Mouse (Mus musculus): ENCODE results near the gene Rbfox3. TPM values are rescaled to one million over a fixed set of nuclear protein-coding genes. Genes with fewer than 3 reads are reported as not detected.

Rbfox3 gene
- polyA plus RNA-seq, 1 experiment from 2014 or later = 11.7 TPM

- Histone ChIP-seq H3K27me3 (ENCODE audit: insufficient read depth, poor library complexity, severe bottlenecking) (peaks cover 7% of the 10 kb centered on the region; the same call in 1 of the 2 replicates), H3K4me3 (no peak overlapping the region), H3K9me3 (no peaks in the 10 kb centered on the region), H3K36me3 (no peaks in the 10 kb centered on the region), H3K27ac (peak overlapping the region; percentile 13; the same call in 1 of the 2 replicates), H3K4me1 (replicated peaks) (peaks cover 47% of the 10 kb centered on the region)
- DNase-seq (ENCODE audit: low spot score) = no peak
- 55% methylated on average over 20 of the region's 20 CpGs for WGBS
Measured at GRCm38 (mm10) chr11:118496066-118496689, 415.2 kb downstream of the Rbfox3 start.

DNA sequence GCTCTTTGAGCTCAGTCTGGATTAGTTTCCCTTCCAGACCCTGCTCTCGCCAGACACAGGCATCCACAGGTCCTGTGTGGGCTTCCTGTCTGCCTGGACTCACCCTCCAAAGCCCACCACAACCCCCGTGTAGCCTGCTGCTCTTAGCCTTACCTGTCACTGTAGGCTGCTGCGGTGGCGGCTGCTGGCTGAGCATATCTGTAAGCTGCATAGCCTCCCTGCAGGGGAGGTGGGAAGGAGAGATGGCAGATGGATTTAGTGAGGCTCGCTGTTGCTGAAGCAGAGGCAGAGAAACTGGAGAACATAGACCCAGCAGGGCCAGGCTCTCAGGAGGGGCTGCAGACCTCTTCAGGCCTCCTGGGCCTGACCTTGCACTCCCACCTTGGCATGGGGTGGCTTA, 416.3 kb downstream of the Rbfox3 start:
- no peaks in the 10 kb centered on the region for H3K9me3 ChIP-seq
- H3K27me3 ChIP-seq (ENCODE audit: insufficient read depth, poor library complexity, severe bottlenecking) = peaks cover 11% of the 10 kb centered on the region
- H3K4me1 ChIP-seq (replicated peaks) = peaks cover 56% of the 10 kb centered on the region
- H3K4me3 ChIP-seq = no peak overlapping the region
- 55% methylated on average over 5 of the region's 5 CpGs for WGBS
- no peak for DNase-seq (ENCODE audit: low spot score)
- no peak overlapping the region for H3K27ac ChIP-seq
- no peaks in the 10 kb centered on the region for H3K36me3 ChIP-seq

DNA sequence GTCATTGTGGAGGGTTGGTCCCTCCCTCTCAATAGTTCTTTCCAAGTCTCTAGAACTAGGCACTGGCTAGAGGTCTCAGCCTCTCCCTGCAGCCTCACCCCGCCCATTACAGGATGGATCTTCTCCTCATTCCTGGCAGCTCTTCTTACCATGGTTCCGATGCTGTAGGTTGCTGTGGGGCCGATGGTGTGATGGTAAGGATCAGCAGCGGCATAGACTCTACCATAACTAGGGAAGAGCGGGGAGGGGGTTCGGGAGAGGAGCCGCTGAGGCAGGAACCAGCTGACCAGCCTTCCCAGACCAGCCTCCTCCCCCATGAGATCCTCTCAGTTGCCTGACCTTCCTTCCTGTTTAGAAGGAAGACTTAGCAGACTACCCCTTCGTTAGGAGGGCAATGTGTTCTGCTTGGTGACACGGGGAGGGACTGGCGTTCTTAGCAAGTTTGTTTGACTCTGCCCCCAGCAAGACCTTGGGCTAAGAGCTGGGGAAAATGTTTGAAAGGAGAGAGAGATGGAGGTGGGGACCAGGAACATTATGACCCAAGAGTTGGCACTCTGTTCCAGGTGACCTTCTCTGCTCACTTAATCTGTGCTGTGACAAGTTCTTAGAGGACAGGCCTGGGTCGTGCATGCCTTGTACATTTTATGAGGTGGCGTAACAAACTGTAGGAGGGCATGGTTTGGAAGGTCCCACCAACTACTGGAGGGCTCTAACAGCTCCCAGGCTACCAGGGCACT, 417.2 kb downstream of the Rbfox3 start:
- H3K27me3 ChIP-seq (ENCODE audit: insufficient read depth, poor library complexity, severe bottlenecking) = peaks cover 18% of the 10 kb centered on the region
- DNase-seq (ENCODE audit: low spot score) = no peak
- H3K9me3 ChIP-seq = no peaks in the 10 kb centered on the region
- H3K4me3 ChIP-seq = no peak overlapping the region
- no peaks in the 10 kb centered on the region for H3K36me3 ChIP-seq
- peak overlapping the region; percentile 13 for H3K27ac ChIP-seq
- WGBS = 81% methylated on average over 12 of the region's 12 CpGs
- H3K4me1 ChIP-seq (replicated peaks) = peaks cover 62% of the 10 kb centered on the region

GRCm38 (mm10) chr11:118493458-118493857, 417.9 kb downstream of the Rbfox3 start:
- 60% methylated on average over 2 of the region's 2 CpGs for WGBS
- Histone ChIP-seq H3K4me1 (replicated peaks) (peaks cover 65% of the 10 kb centered on the region), H3K9me3 (no peaks in the 10 kb centered on the region), H3K4me3 (no peak overlapping the region), H3K27me3 (ENCODE audit: insufficient read depth, poor library complexity, severe bottlenecking) (peaks cover 22% of the 10 kb centered on the region), H3K36me3 (no peaks in the 10 kb centered on the region), H3K27ac (peak overlapping the region; percentile 76)
- DNase-seq (ENCODE audit: low spot score) = no peak

- 90% methylated on average over 7 of the region's 7 CpGs for WGBS
- no peak overlapping the region for H3K27ac ChIP-seq
- DNase-seq (ENCODE audit: low spot score) = no peak
- peaks cover 59% of the 10 kb centered on the region for H3K4me1 ChIP-seq (replicated peaks)
- peaks cover 22% of the 10 kb centered on the region for H3K27me3 ChIP-seq (ENCODE audit: insufficient read depth, poor library complexity, severe bottlenecking)
- H3K36me3 ChIP-seq = peaks cover 14% of the 10 kb centered on the region
- no peaks in the 10 kb centered on the region for H3K9me3 ChIP-seq
- H3K4me3 ChIP-seq = no peak overlapping the region
Measured at GRCm38 (mm10) chr11:118491230-118491629, 420.2 kb downstream of the Rbfox3 start.

DNA sequence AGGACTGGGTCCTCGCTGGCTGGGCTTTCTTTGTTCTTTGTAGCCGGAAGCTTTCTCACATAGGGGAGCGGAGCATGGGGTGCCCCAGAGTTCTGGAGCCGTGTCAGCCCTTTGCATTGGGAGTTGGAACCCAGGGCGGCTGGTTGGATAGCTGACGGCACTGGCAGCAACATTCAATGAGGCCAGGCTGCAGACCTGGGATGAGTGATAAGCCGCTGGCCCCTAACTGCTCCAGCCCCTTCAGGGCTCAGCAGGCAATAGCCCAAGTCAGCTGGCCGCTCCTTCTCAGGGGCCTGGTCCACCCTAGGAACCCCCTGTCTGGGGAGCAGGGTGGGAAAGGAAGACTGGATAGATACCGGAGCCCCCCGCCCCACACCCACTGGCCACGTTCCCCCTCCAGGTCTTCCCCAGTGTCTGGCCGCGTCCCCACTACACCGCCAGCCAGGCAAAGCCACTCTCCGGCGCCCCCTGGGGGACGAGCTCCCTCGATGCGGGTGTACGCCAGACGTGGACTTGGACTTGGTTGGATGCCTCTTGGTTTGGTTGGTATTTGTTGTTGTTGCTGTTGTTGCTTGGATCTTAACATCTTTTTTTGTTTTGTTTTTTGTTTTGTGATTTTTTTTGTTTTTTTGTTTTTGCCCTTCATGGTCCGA, 420.7 kb downstream of the Rbfox3 start:
- peaks cover 16% of the 10 kb centered on the region for H3K36me3 ChIP-seq
- H3K27ac ChIP-seq = peak overlapping the region; percentile 75
- peak overlapping the region; percentile 37 for H3K4me3 ChIP-seq
- H3K4me1 ChIP-seq (replicated peaks) = peaks cover 57% of the 10 kb centered on the region
- no peaks in the 10 kb centered on the region for H3K9me3 ChIP-seq
- H3K27me3 ChIP-seq (ENCODE audit: insufficient read depth, poor library complexity, severe bottlenecking) = peaks cover 22% of the 10 kb centered on the region
- 16% methylated on average over 22 of the region's 22 CpGs for WGBS
- DNase-seq (ENCODE audit: low spot score) = peak; percentile 85

DNA sequence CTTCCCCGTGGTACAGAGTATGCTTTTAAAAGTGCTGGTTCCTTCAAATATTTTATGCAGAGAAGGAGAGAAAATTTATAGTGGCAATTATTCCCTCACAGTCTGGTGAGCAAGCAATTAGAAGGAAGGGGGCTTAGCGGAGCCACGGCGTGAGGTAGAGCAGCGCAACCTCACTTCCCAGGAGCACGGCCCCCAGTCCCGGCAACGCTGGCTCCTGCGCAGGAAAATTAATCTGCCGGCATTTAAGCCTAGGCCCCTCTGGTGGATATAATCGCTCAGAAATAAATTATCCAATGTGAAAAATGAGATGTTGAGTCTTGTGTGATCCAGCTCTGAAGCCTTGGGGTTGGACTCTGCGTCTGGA, 422.5 kb downstream of the Rbfox3 start:
- no peaks in the 10 kb centered on the region for H3K9me3 ChIP-seq
- peaks cover 34% of the 10 kb centered on the region for H3K36me3 ChIP-seq
- DNase-seq (ENCODE audit: low spot score) = no peak
- WGBS = 90% methylated on average over 12 of the region's 12 CpGs
- peaks cover 63% of the 10 kb centered on the region for H3K4me1 ChIP-seq (replicated peaks)
- peaks cover 22% of the 10 kb centered on the region for H3K27me3 ChIP-seq (ENCODE audit: insufficient read depth, poor library complexity, severe bottlenecking)
- no peak overlapping the region for H3K4me3 ChIP-seq
- H3K27ac ChIP-seq = no peak overlapping the region

DNA sequence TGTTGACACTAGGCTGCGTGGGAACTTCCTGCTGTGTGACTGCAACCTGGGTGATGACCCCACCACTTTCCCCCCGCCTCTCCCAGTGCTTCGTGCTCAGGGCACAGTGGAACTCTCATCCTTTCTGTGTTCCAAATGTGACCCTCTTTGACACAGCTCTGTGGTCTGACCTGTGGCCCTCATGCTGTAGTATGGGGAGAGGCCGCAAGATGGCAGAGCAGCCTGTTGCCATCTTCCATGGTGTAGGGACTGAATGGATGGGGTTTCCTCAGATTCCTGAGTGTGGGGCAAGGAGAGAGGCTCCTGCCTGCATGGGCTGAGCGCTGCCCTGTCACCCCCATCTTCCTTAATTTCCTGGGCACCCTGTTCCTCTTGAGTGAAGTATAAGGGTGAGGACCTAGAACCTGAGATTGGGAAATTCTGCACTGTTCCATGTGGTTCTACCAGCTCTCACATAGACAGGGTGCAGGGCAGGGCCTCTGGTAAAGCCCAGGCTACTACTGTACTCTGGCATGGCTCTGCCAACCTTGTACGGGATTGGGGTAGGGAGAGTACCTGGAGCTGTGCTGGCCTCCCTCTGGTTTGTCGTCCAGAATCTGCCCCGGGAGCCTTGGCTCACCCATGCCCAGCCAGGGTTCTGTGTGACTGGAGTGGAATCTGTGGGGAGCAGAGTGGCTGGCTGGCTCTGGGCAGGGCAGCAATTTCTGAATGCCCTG, 423.0 kb downstream of the Rbfox3 start:
- no peak overlapping the region for H3K27ac ChIP-seq
- peaks cover 22% of the 10 kb centered on the region for H3K27me3 ChIP-seq (ENCODE audit: insufficient read depth, poor library complexity, severe bottlenecking)
- peaks cover 39% of the 10 kb centered on the region for H3K36me3 ChIP-seq
- H3K4me1 ChIP-seq (replicated peaks) = peaks cover 59% of the 10 kb centered on the region
- 69% methylated on average over 8 of the region's 8 CpGs for WGBS
- H3K4me3 ChIP-seq = no peak overlapping the region
- H3K9me3 ChIP-seq = no peaks in the 10 kb centered on the region
- no peak for DNase-seq (ENCODE audit: low spot score)

- Histone ChIP-seq H3K27me3 (ENCODE audit: insufficient read depth, poor library complexity, severe bottlenecking) (peaks cover 22% of the 10 kb centered on the region), H3K4me3 (no peak overlapping the region), H3K4me1 (replicated peaks) (peaks cover 55% of the 10 kb centered on the region), H3K36me3 (peaks cover 50% of the 10 kb centered on the region), H3K9me3 (no peaks in the 10 kb centered on the region), H3K27ac (peak overlapping the region; percentile 43; the same call in 1 of the 2 replicates)
- no peak for DNase-seq (ENCODE audit: low spot score)
- WGBS = 90% methylated on average over 29 of the region's 29 CpGs
Measured at GRCm38 (mm10) chr11:118486881-118487772, 424.3 kb downstream of the Rbfox3 start.

DNA sequence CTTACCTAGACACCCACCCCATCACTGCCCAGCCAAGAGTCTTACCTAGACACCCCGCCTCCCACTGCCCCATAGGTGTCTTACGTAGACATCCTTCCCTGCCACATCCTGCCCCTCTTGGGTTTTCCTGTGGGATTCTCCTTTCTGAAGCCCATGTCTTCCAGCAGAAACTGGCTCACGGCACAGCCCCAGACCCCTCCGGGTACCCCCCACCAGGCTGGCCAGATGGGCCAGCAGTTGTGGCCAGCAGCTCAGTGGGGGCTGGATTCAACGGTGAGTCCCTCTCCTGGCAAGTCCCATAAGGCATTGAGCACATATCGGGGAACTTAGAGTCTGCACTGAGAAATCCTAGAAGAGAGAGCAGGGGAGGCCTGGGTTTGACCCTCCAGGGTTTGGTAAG, 425.1 kb downstream of the Rbfox3 start:
- DNase-seq (ENCODE audit: low spot score) = no peak
- 80% methylated on average over 6 of the region's 6 CpGs for WGBS
- Histone ChIP-seq H3K27ac (no peak overlapping the region), H3K36me3 (peaks cover 59% of the 10 kb centered on the region), H3K27me3 (ENCODE audit: insufficient read depth, poor library complexity, severe bottlenecking) (peaks cover 16% of the 10 kb centered on the region), H3K4me1 (replicated peaks) (peaks cover 55% of the 10 kb centered on the region), H3K4me3 (no peak overlapping the region), H3K9me3 (no peaks in the 10 kb centered on the region)

DNA sequence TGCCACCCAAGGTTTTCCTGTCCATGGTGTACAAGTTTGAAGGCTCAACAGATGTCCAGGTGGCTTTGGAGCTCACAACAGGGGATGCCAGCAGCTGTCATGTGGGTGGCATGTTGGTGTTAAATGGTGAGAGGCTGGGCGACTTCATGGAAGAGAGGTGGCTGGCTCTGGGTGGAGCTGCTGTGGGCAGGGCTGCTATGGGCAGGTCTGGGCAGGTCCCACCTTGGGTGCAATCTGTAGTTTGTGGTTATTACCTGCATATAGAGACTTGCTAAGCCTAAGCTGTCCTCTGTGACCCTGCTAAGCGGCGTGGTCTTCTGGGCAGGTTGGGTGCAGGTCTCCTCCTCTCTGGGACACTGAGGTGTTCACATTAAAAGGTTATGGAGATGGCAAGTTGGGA, 425.6 kb downstream of the Rbfox3 start:
- no peak overlapping the region for H3K27ac ChIP-seq
- H3K27me3 ChIP-seq (ENCODE audit: insufficient read depth, poor library complexity, severe bottlenecking) = peaks cover 16% of the 10 kb centered on the region
- peaks cover 63% of the 10 kb centered on the region for H3K36me3 ChIP-seq
- peaks cover 53% of the 10 kb centered on the region for H3K4me1 ChIP-seq (replicated peaks)
- no peak overlapping the region for H3K4me3 ChIP-seq
- WGBS = 87% methylated on average over 3 of the region's 3 CpGs
- H3K9me3 ChIP-seq = no peaks in the 10 kb centered on the region
- no peak for DNase-seq (ENCODE audit: low spot score)

DNA sequence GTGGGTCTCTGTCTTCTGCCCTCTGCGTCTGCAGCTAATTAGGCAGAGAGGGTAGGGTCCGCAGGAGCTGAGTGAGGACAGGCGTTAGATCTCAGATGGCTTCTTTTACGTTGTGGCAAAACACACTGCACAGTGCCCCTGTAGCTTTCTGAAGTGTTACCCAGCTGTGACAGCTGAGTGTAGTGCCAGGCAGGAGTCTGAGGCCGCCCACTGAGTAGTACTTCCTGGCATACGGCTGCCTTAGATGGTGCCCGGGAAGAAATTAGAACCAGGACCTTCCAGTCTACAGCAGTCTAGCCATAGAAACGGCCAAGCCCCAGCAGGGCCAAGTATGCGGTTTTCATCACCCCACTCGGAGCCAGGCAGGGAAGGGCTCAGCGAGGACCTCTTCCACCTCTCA, 426.1 kb downstream of the Rbfox3 start:
- Histone ChIP-seq H3K27me3 (ENCODE audit: insufficient read depth, poor library complexity, severe bottlenecking) (peaks cover 15% of the 10 kb centered on the region), H3K36me3 (peaks cover 63% of the 10 kb centered on the region), H3K27ac (no peak overlapping the region), H3K4me3 (no peak overlapping the region), H3K4me1 (replicated peaks) (peaks cover 49% of the 10 kb centered on the region), H3K9me3 (no peaks in the 10 kb centered on the region)
- no peak for DNase-seq (ENCODE audit: low spot score)
- 58% methylated on average over 11 of the region's 11 CpGs for WGBS

All from hindbrain, embryonic 10.5 days (tissue).